Mouse (Mus musculus) hindbrain, embryonic 16.5 days (tissue): ENCODE data around the gene Asb8. TPM values are rescaled to one million over a fixed set of nuclear protein-coding genes. Genes with fewer than 3 reads are reported as not detected.

ENCODE experiments used
- ATAC-seq: fragments of 200-750 bp; cut with Nextera tagmentation; 2 replicates; pipeline ENCODE4 v1.8.0; 2017; ENCODE audit warnings: moderate TSS enrichment, moderate library complexity
- H3K27ac ChIP-seq: fragments of 300-500 bp; sonication (generic); 2 replicates; pipeline ENCODE4 v1.5.1; 2014; ENCODE audit warnings: low read depth, mild to moderate bottlenecking, control low read depth, low read length, moderate library complexity
- H3K27me3 ChIP-seq: fragments of 300-500 bp; sonication (generic); replicated peaks from 2 replicates; pipeline ENCODE4 v1.6.1; 2014; ENCODE audit warnings: low read length; ENCODE audit not compliant: control insufficient read depth, insufficient read depth
- H3K36me3 ChIP-seq: fragments of 300-500 bp; sonication (generic); 2 replicates; pipeline ENCODE4 v1.6.1; 2014; ENCODE audit warnings: mild to moderate bottlenecking, low read length, moderate library complexity, mixed read lengths; ENCODE audit not compliant: control insufficient read depth, insufficient read depth
- H3K4me1 ChIP-seq: fragments of 300-500 bp; sonication (generic); 2 replicates; pipeline ENCODE4 v1.6.1; 2014; ENCODE audit warnings: low read depth, low read length; ENCODE audit not compliant: control insufficient read depth, insufficient read depth
- H3K4me2 ChIP-seq: fragments of 300-500 bp; sonication (generic); 2 replicates; pipeline ENCODE4 v1.6.1; 2014; ENCODE audit warnings: mild to moderate bottlenecking, low read length, control low read depth, moderate library complexity
- H3K4me3 ChIP-seq: fragments of 300-500 bp; sonication (generic); 2 replicates; pipeline ENCODE4 v1.5.1; 2014; ENCODE audit warnings: mild to moderate bottlenecking, low read length, control low read depth, moderate library complexity
- H3K9ac ChIP-seq: fragments of 300-500 bp; sonication (generic); 2 replicates; pipeline ENCODE4 v1.6.1; 2014; ENCODE audit warnings: low read depth, mild to moderate bottlenecking, control low read depth, low read length, moderate library complexity
- H3K9me3 ChIP-seq: fragments of 300-500 bp; sonication (generic); 2 replicates; pipeline ENCODE4 v1.6.1; 2014; ENCODE audit warnings: mild to moderate bottlenecking, low read length, moderate library complexity; ENCODE audit not compliant: control insufficient read depth
- WGBS: fragments of 180-500 bp; shearing (Covaris S2); extraction: QIAGEN DNeasy Blood & Tissue Kit; methylation state at CpG from one replicate; pipeline ENCODE4 v1.1.7; 2014; 5-methylcytosine and 5-hydroxymethylcytosine counted together
- polyA plus RNA-seq: library from polyadenylated mRNA; unstranded; fragments of >200 nt; fragmentation: Nextera tagmentation; extraction: Ambion mirVana; gene quantifications from 2 replicates; pipeline ENCODE4 v1.2.1, GENCODE M21; 2015

Asb8 gene
- polyA plus RNA-seq = 61.0 and 64.4 TPM in 2 replicates

- Histone ChIP-seq H3K4me3 (no peak within 1 kb of the TSS), H3K27me3 (no peaks in the 10 kb centered on the region), H3K4me1 (peaks cover 3% of the 10 kb centered on the region), H3K9ac (no peak within 1 kb of the TSS), H3K27ac (no peak within 1 kb of the TSS), H3K9me3 (no peaks in the 10 kb centered on the region), H3K36me3 (no peaks in the 10 kb centered on the region), H3K4me2 (peak within 1 kb of the TSS; percentile 72; the same call in 1 of the 2 replicates)
- ATAC-seq = no peak
- 90% methylated on average over 5 of the region's 5 CpGs for WGBS
These were observed at the start of gene Asb8 for GRCm38 (mm10) chr15:98165525-98165924. Asb8 (minus strand) TSS chr15:98165625.

DNA sequence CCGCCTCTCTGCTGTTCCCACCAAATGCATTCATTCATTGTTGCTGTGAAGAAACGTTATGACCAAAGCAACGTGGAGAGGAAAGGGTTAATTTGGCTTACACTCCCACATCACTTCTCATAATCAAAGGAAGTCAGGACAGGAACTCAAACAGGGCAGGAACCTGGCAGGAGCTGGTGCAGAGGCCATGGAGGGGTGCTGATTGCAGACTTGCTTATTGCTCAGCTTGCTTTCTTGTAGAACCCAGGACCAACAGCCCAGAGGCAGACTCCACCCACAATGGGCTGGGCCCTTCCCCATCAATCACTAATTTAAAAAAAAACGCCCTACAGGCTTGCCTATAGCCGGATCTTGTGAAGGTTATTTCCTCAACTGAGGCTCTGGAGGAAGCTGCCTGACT lies 48.7 kb upstream of the Asb8 start:
- Histone ChIP-seq H3K9ac (no peak overlapping the region), H3K4me2 (no peak overlapping the region), H3K36me3 (no peaks in the 10 kb centered on the region), H3K4me3 (no peak overlapping the region), H3K27me3 (no peaks in the 10 kb centered on the region), H3K27ac (no peak overlapping the region), H3K4me1 (no peaks in the 10 kb centered on the region), H3K9me3 (no peaks in the 10 kb centered on the region)
- 77% methylated on average over 5 of the region's 5 CpGs for WGBS
- ATAC-seq = no peak

- no peak overlapping the region for H3K4me2 ChIP-seq
- H3K36me3 ChIP-seq = no peaks in the 10 kb centered on the region
- no peak for ATAC-seq
- H3K9ac ChIP-seq = no peak overlapping the region
- no peak overlapping the region for H3K4me3 ChIP-seq
- no peaks in the 10 kb centered on the region for H3K4me1 ChIP-seq
- H3K27ac ChIP-seq = no peak overlapping the region
- H3K9me3 ChIP-seq = no peaks in the 10 kb centered on the region
- no peaks in the 10 kb centered on the region for H3K27me3 ChIP-seq
- 76% methylated on average over 5 of the region's 5 CpGs for WGBS
These were observed 48.0 kb upstream of the Asb8 start for GRCm38 (mm10) chr15:98213336-98213870.

DNA sequence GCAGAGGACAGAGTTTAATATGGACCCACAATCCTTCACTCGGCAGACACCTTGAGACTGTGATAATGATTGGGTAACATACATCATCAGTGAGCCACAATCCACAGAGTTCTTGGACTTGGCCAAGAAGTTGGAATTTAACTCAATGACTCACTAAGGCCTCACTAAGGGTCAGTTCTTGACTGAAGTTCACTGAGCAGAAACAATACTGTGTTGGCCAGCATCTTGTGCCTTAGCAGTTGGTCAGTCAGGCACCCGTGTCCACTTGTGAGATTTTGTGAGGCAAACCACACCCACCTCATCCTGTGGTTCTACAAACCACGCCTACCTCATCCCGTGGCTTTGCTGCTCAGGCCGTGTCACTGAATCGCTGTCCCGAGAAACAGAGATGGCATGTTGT lies 44.3 kb upstream of the Asb8 start:
- H3K9me3 ChIP-seq = no peaks in the 10 kb centered on the region
- WGBS = 86% methylated on average over 7 of the region's 7 CpGs
- no peak for ATAC-seq
- H3K4me3 ChIP-seq = no peak overlapping the region
- no peak overlapping the region for H3K9ac ChIP-seq
- H3K4me2 ChIP-seq = no peak overlapping the region
- H3K27me3 ChIP-seq = no peaks in the 10 kb centered on the region
- no peak overlapping the region for H3K27ac ChIP-seq
- H3K4me1 ChIP-seq = no peaks in the 10 kb centered on the region
- H3K36me3 ChIP-seq = no peaks in the 10 kb centered on the region

GRCm38 (mm10) chr15:98195442-98195841 lies 30.0 kb upstream of the Asb8 start, which contains the start of gene Olfr288:
Olfr288 (minus strand) TSS chr15:98195542.
- Histone ChIP-seq H3K9me3 (no peaks in the 10 kb centered on the region), H3K27me3 (no peaks in the 10 kb centered on the region), H3K9ac (no peak within 1 kb of the TSS), H3K4me3 (no peak within 1 kb of the TSS), H3K4me1 (no peaks in the 10 kb centered on the region), H3K27ac (no peak within 1 kb of the TSS), H3K36me3 (no peaks in the 10 kb centered on the region), H3K4me2 (no peak within 1 kb of the TSS)
- 56% methylated on average over 3 of the region's 3 CpGs for WGBS
- no peak for ATAC-seq

DNA sequence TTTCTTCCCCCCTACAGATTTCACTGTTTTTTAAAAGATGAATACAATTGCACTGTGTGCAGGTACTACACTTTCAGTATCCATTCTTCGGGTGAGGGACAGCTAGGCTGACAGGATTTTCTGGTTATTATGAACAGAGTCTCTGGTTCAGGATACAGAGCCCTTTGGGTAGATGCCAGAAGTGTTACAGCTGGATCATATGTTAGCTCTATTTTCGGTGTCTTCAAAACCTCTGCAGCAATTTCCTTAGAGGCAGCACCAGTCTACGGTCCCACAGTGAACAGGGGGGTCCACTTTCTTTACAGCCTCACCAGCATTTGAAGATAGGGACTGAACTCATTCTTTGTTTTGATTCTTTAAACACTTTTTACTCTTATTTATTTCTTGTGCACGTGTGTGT lies 19.0 kb upstream of the Asb8 start:
- no peak overlapping the region for H3K4me2 ChIP-seq
- no peaks in the 10 kb centered on the region for H3K9me3 ChIP-seq
- H3K4me1 ChIP-seq = peaks cover 3% of the 10 kb centered on the region
- H3K9ac ChIP-seq = no peak overlapping the region
- H3K4me3 ChIP-seq = no peak overlapping the region
- no peak for ATAC-seq
- no peaks in the 10 kb centered on the region for H3K27me3 ChIP-seq
- no peaks in the 10 kb centered on the region for H3K36me3 ChIP-seq
- WGBS = 75% methylated on average over 4 of the region's 4 CpGs
- H3K27ac ChIP-seq = no peak overlapping the region

GRCm38 (mm10) chr15:98181856-98182570 lies 16.6 kb upstream of the Asb8 start:
- no peak for ATAC-seq
- WGBS = 75% methylated on average over 12 of the region's 12 CpGs
- H3K36me3 ChIP-seq = no peaks in the 10 kb centered on the region
- no peak overlapping the region; the same call in 1 of the 2 replicates for H3K4me2 ChIP-seq
- H3K9ac ChIP-seq = no peak overlapping the region
- H3K4me3 ChIP-seq = no peak overlapping the region
- H3K9me3 ChIP-seq = no peaks in the 10 kb centered on the region
- no peaks in the 10 kb centered on the region for H3K27me3 ChIP-seq
- H3K4me1 ChIP-seq = peaks cover 3% of the 10 kb centered on the region
- H3K27ac ChIP-seq = no peak overlapping the region

DNA sequence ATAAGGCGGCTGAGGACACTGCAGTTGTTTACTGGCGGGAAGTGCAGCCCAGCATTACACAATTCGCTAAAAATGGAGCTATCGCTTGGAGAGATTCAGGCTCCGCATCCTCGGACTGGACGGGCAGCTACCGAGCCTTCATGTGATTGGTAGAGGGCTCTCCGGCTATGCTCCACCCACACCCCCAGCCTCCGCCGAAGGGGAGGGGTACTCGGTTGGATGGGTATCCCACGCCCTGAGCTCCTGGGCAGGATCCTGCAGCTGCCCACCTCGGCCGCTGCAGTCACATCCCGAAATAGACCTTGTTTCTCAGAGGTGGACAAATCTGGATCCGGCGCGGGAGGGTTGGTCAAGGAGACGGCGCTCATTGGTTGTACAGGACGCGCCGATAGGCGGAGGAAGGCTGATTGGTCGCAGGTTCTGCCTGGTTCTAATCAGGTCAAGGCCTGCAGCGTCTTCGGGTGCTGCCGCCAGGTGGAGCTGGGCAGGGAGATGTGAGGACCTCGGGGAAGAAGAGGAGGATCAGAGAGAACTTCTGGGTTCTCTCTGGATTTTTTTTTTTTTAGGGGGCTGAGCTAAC lies 15.8 kb upstream of the Asb8 start:
- H3K4me3 ChIP-seq = peak overlapping the region; percentile 41
- no peaks in the 10 kb centered on the region for H3K36me3 ChIP-seq
- peaks cover 3% of the 10 kb centered on the region for H3K4me1 ChIP-seq
- H3K27ac ChIP-seq = peak overlapping the region; percentile 63
- 0 out of 2 replicates have a peak, but pooled peaks cover 2% of the 10 kb centered on the region for H3K27me3 ChIP-seq
- H3K9me3 ChIP-seq = no peaks in the 10 kb centered on the region
- H3K4me2 ChIP-seq = peak overlapping the region; percentile 86
- under 1% methylated on average over 30 of the region's 30 CpGs for WGBS
- peak overlapping the region; percentile 49 for H3K9ac ChIP-seq
- peak; percentile 99 for ATAC-seq

DNA sequence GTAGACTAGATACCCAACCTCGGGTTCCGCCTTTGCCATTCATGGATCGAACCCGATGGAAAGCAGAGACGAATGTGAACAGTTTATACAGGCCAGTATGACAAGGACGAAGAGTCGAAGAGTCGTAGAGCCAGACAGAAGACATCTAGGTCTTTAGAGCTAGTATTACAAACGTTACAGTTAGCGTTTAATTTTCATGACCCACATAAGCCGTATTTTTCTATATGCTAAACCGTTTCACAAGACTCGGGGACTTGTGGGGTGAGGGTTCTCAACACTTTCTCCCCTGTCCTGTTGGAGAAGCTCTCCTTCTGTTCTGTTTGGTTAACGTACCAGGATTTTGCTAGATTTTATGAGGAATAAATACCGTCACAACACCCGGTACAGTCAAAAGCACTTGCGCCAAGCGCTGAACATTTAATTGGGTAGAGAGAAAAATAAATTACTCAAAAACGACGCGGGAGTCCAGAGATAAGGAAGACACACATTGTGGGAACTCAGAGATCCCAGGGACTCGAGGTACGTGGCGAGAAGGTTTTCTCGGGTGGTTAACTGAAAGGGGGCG lies 15.2 kb upstream of the Asb8 start:
- 0 out of 2 replicates have a peak, but pooled peaks cover 2% of the 10 kb centered on the region for H3K27me3 ChIP-seq
- H3K9me3 ChIP-seq = no peaks in the 10 kb centered on the region
- H3K4me2 ChIP-seq = peak overlapping the region; percentile 86
- H3K36me3 ChIP-seq = no peaks in the 10 kb centered on the region
- H3K4me3 ChIP-seq = peak overlapping the region; percentile 41
- WGBS = 4% methylated on average over 26 of the region's 26 CpGs
- peak overlapping the region; percentile 49 for H3K9ac ChIP-seq
- ATAC-seq = no peak
- H3K27ac ChIP-seq = peak overlapping the region; percentile 63
- peaks cover 3% of the 10 kb centered on the region for H3K4me1 ChIP-seq
